Mouse (Mus musculus): ENCODE data around the gene Rorb. TPM values are rescaled to one million over a fixed set of nuclear protein-coding genes. Genes with fewer than 3 reads are reported as not detected.

The Rorb gene
- polyA plus RNA-seq, 1 experiment from 2014 or later, result 6.3 TPM

- Histone ChIP-seq H3K36me3 (ENCODE audit: control insufficient read depth, insufficient read depth, low read length) (no peaks in the 10 kb centered on the region), H3K4me1 (ENCODE audit: control insufficient read depth, insufficient read depth, low read length) (peaks cover 20% of the 10 kb centered on the region), H3K9me3 (replicated peaks; ENCODE audit: control insufficient read depth, low read length) (no peaks in the 10 kb centered on the region), H3K4me3 (ENCODE audit: low read depth, low read length) (peak overlapping the region; percentile 57), H3K9ac (ENCODE audit: low read length) (peak overlapping the region; percentile 64), H3K4me2 (ENCODE audit: low read length) (peak overlapping the region; percentile 83), H3K27me3 (replicated peaks; ENCODE audit: control insufficient read depth, insufficient read depth, low read length) (peaks cover 5% of the 10 kb centered on the region; the same call in 1 of the 2 replicates), H3K27ac (ENCODE audit: low read depth, low read length) (peak overlapping the region; percentile 65; the same call in 1 of the 2 replicates)
- ATAC-seq, result peak; percentile 41
- under 1% methylated on average over 49 of the region's 49 CpGs for WGBS
- peak; percentile 70 for DNase-seq (ENCODE audit: low spot score)
Observed at GRCm38 (mm10) chr19:19110011-19110768, 806 bp downstream of the Rorb start.

GRCm38 (mm10) chr19:19108596-19109381 lies 2.2 kb downstream of the Rorb start:
- DNase-seq (ENCODE audit: low spot score), result no peak
- H3K27ac ChIP-seq (ENCODE audit: low read depth, low read length), result no peak overlapping the region
- ATAC-seq, result no peak
- H3K36me3 ChIP-seq (ENCODE audit: control insufficient read depth, insufficient read depth, low read length), result no peaks in the 10 kb centered on the region
- peak overlapping the region; percentile 57 for H3K4me3 ChIP-seq (ENCODE audit: low read depth, low read length)
- H3K9ac ChIP-seq (ENCODE audit: low read length), result peak overlapping the region; percentile 64; the same call in 1 of the 2 replicates
- peaks cover 20% of the 10 kb centered on the region for H3K4me1 ChIP-seq (ENCODE audit: control insufficient read depth, insufficient read depth, low read length)
- H3K4me2 ChIP-seq (ENCODE audit: low read length), result peak overlapping the region; percentile 83
- no peaks in the 10 kb centered on the region for H3K9me3 ChIP-seq (replicated peaks; ENCODE audit: control insufficient read depth, low read length)
- H3K27me3 ChIP-seq (replicated peaks; ENCODE audit: control insufficient read depth, insufficient read depth, low read length), result peaks cover 5% of the 10 kb centered on the region; the same call in 1 of the 2 replicates
- WGBS, result 32% methylated on average over 13 of the region's 13 CpGs

- Histone ChIP-seq H3K9me3 (replicated peaks; ENCODE audit: control insufficient read depth, low read length) (no peaks in the 10 kb centered on the region), H3K4me3 (ENCODE audit: low read depth, low read length) (no peak overlapping the region), H3K4me2 (ENCODE audit: low read length) (no peak overlapping the region), H3K36me3 (ENCODE audit: control insufficient read depth, insufficient read depth, low read length) (no peaks in the 10 kb centered on the region), H3K27ac (ENCODE audit: low read depth, low read length) (no peak overlapping the region), H3K9ac (ENCODE audit: low read length) (no peak overlapping the region), H3K27me3 (replicated peaks; ENCODE audit: control insufficient read depth, insufficient read depth, low read length) (peaks cover 5% of the 10 kb centered on the region; the same call in 1 of the 2 replicates), H3K4me1 (ENCODE audit: control insufficient read depth, insufficient read depth, low read length) (peaks cover 19% of the 10 kb centered on the region)
- WGBS, result 71% methylated on average over 2 of the region's 2 CpGs
- DNase-seq (ENCODE audit: low spot score), result no peak
- no peak for ATAC-seq
Observed at GRCm38 (mm10) chr19:19104581-19104980, 6.4 kb downstream of the Rorb start.

- 93% methylated on average over 6 of the region's 6 CpGs for WGBS
- no peak overlapping the region for H3K4me2 ChIP-seq (ENCODE audit: low read length)
- no peak for DNase-seq (ENCODE audit: low spot score)
- H3K9ac ChIP-seq (ENCODE audit: low read length), result no peak overlapping the region
- no peaks in the 10 kb centered on the region for H3K36me3 ChIP-seq (ENCODE audit: control insufficient read depth, insufficient read depth, low read length)
- no peak for ATAC-seq
- H3K4me3 ChIP-seq (ENCODE audit: low read depth, low read length), result no peak overlapping the region
- no peaks in the 10 kb centered on the region for H3K9me3 ChIP-seq (replicated peaks; ENCODE audit: control insufficient read depth, low read length)
- H3K27me3 ChIP-seq (replicated peaks; ENCODE audit: control insufficient read depth, insufficient read depth, low read length), result no peaks in the 10 kb centered on the region
- no peaks in the 10 kb centered on the region for H3K4me1 ChIP-seq (ENCODE audit: control insufficient read depth, insufficient read depth, low read length)
- H3K27ac ChIP-seq (ENCODE audit: low read depth, low read length), result no peak overlapping the region
Observed at GRCm38 (mm10) chr19:19097149-19097548, 13.8 kb downstream of the Rorb start.

GRCm38 (mm10) chr19:19089427-19089826 lies 21.6 kb downstream of the Rorb start:
- Histone ChIP-seq H3K4me3 (ENCODE audit: low read depth, low read length) (no peak overlapping the region), H3K9me3 (replicated peaks; ENCODE audit: control insufficient read depth, low read length) (no peaks in the 10 kb centered on the region), H3K27ac (ENCODE audit: low read depth, low read length) (no peak overlapping the region), H3K9ac (ENCODE audit: low read length) (no peak overlapping the region), H3K36me3 (ENCODE audit: control insufficient read depth, insufficient read depth, low read length) (no peaks in the 10 kb centered on the region), H3K4me2 (ENCODE audit: low read length) (no peak overlapping the region), H3K4me1 (ENCODE audit: control insufficient read depth, insufficient read depth, low read length) (no peaks in the 10 kb centered on the region), H3K27me3 (replicated peaks; ENCODE audit: control insufficient read depth, insufficient read depth, low read length) (no peaks in the 10 kb centered on the region)
- no peak for DNase-seq (ENCODE audit: low spot score)
- ATAC-seq, result no peak
- 87% methylated on average over 7 of the region's 7 CpGs for WGBS

GRCm38 (mm10) chr19:19077880-19078279 lies 33.1 kb downstream of the Rorb start:
- Histone ChIP-seq H3K9me3 (replicated peaks; ENCODE audit: control insufficient read depth, low read length) (no peaks in the 10 kb centered on the region), H3K4me2 (ENCODE audit: low read length) (no peak overlapping the region), H3K27me3 (replicated peaks; ENCODE audit: control insufficient read depth, insufficient read depth, low read length) (no peaks in the 10 kb centered on the region), H3K36me3 (ENCODE audit: control insufficient read depth, insufficient read depth, low read length) (no peaks in the 10 kb centered on the region), H3K9ac (ENCODE audit: low read length) (no peak overlapping the region), H3K4me1 (ENCODE audit: control insufficient read depth, insufficient read depth, low read length) (no peaks in the 10 kb centered on the region), H3K27ac (ENCODE audit: low read depth, low read length) (no peak overlapping the region), H3K4me3 (ENCODE audit: low read depth, low read length) (no peak overlapping the region)
- DNase-seq (ENCODE audit: low spot score) (no peak), ATAC-seq (no peak)
- WGBS, result 63% methylated on average over 8 of the region's 8 CpGs

- Histone ChIP-seq H3K36me3 (ENCODE audit: control insufficient read depth, insufficient read depth, low read length) (no peaks in the 10 kb centered on the region), H3K9me3 (replicated peaks; ENCODE audit: control insufficient read depth, low read length) (no peaks in the 10 kb centered on the region), H3K9ac (ENCODE audit: low read length) (no peak overlapping the region), H3K4me2 (ENCODE audit: low read length) (no peak overlapping the region), H3K4me1 (ENCODE audit: control insufficient read depth, insufficient read depth, low read length) (no peaks in the 10 kb centered on the region), H3K4me3 (ENCODE audit: low read depth, low read length) (no peak overlapping the region), H3K27ac (ENCODE audit: low read depth, low read length) (no peak overlapping the region), H3K27me3 (replicated peaks; ENCODE audit: control insufficient read depth, insufficient read depth, low read length) (no peaks in the 10 kb centered on the region)
- DNase-seq (ENCODE audit: low spot score) (no peak), ATAC-seq (no peak)
- WGBS, result 86% methylated on average over 6 of the region's 6 CpGs
Observed at GRCm38 (mm10) chr19:19074756-19075155, 36.2 kb downstream of the Rorb start.

GRCm38 (mm10) chr19:19058710-19059398 lies 52.1 kb downstream of the Rorb start:
- 36% methylated on average over 10 of the region's 10 CpGs for WGBS
- peak; percentile 52 for DNase-seq (ENCODE audit: low spot score)

More at GRCm38 (mm10) chr19:19058710-19059398, 52.1 kb downstream of the Rorb start:
- Histone ChIP-seq H3K27me3 (replicated peaks; ENCODE audit: control insufficient read depth, insufficient read depth, low read length) (no peaks in the 10 kb centered on the region), H3K4me2 (ENCODE audit: low read length) (peak overlapping the region; percentile 29), H3K27ac (ENCODE audit: low read depth, low read length) (no peak overlapping the region), H3K9me3 (replicated peaks; ENCODE audit: control insufficient read depth, low read length) (no peaks in the 10 kb centered on the region), H3K9ac (ENCODE audit: low read length) (no peak overlapping the region; the same call in 1 of the 2 replicates), H3K4me1 (ENCODE audit: control insufficient read depth, insufficient read depth, low read length) (peaks cover 8% of the 10 kb centered on the region; the same call in 1 of the 2 replicates), H3K36me3 (ENCODE audit: control insufficient read depth, insufficient read depth, low read length) (no peaks in the 10 kb centered on the region), H3K4me3 (ENCODE audit: low read depth, low read length) (no peak overlapping the region)
- peak; percentile 78 for ATAC-seq

Measured in forebrain, embryonic 14.5 days (tissue).